Comparison of ENCODE assay signal across 11 mouse cellular contexts in genomic region chr15:94658392-94659111, GRCm38 (mm10). TPM values are rescaled to one million over a fixed set of nuclear protein-coding genes. Genes with fewer than 3 reads are reported as not detected.
A peak's percentile ranks its signal among the peaks of the same experiment; 100 is the strongest.
DNase-seq lines count a peak whose midpoint lies in the region; ATAC-seq and TF ChIP-seq lines count a peak whose summit lies in the region.
"Had no signal": no experiment of that assay in that cellular context is flagged by ENCODE, and none has a peak within 500 bp of the region (broad histone marks: within the 10 kb centered on the region; RNA-seq: fewer than 3 reads in every experiment).

No protein-coding gene starts in this region.

- WGBS in neural tube, embryonic 11.5 days, result 76% methylated on average over 13 of the region's 13 CpGs
- WGBS in forebrain, postnatal 0 days, result 65% methylated on average over 13 of the region's 13 CpGs
- 58% methylated on average over 13 of the region's 13 CpGs for WGBS in limb, embryonic 13.5 days
- 76% methylated on average over 13 of the region's 13 CpGs for WGBS in liver, postnatal 0 days (ENCODE audit: insufficient replicate concordance)

- no peaks in the 10 kb centered on the region for H3K27me3 ChIP-seq in neural tube, embryonic 11.5 days (ENCODE audit: control insufficient read depth, insufficient read depth, low read length)
- H3K27me3 ChIP-seq in forebrain, postnatal 0 days (ENCODE audit: insufficient read depth, low read length), result no peaks in the 10 kb centered on the region
- no peaks in the 10 kb centered on the region for H3K27me3 ChIP-seq in limb, embryonic 13.5 days
- H3K27me3 ChIP-seq in liver, postnatal 0 days (ENCODE audit: insufficient read depth, low read length), result no peaks in the 10 kb centered on the region

- no peak overlapping the region for H3K4me2 ChIP-seq in neural tube, embryonic 11.5 days (ENCODE audit: low read depth)
- H3K4me2 ChIP-seq in forebrain, postnatal 0 days (ENCODE audit: low read depth), result no peak overlapping the region
- no peak overlapping the region for H3K4me2 ChIP-seq in limb, embryonic 13.5 days (replicated peaks)
- no peak overlapping the region for H3K4me2 ChIP-seq in liver, postnatal 0 days (ENCODE audit: low read depth, low read length)

- ATAC-seq in neural tube, embryonic 11.5 days (ENCODE audit: insufficient read depth, low FRiP score, low TSS enrichment), result no peak
- peak; percentile 8; the same call in 1 of the 2 replicates for ATAC-seq in forebrain, postnatal 0 days
- ATAC-seq in limb, embryonic 13.5 days (ENCODE audit: low FRiP score, low read depth), result no peak
- ATAC-seq in liver, postnatal 0 days, result no peak
- ATAC-seq: lung, postnatal 0 days had no signal

- no peaks in the 10 kb centered on the region for H3K36me3 ChIP-seq in neural tube, embryonic 11.5 days (ENCODE audit: control insufficient read depth, insufficient read depth, low read length)
- H3K36me3 ChIP-seq in forebrain, postnatal 0 days (ENCODE audit: insufficient read depth), result no peaks in the 10 kb centered on the region
- H3K36me3 ChIP-seq in limb, embryonic 13.5 days, result no peaks in the 10 kb centered on the region
- H3K36me3 ChIP-seq in liver, postnatal 0 days (replicated peaks; ENCODE audit: insufficient read depth, low read length), result no peaks in the 10 kb centered on the region

- H3K27ac ChIP-seq in neural tube, embryonic 11.5 days (ENCODE audit: low read depth, low read length), result no peak overlapping the region
- no peak overlapping the region for H3K27ac ChIP-seq in forebrain, postnatal 0 days (ENCODE audit: low read depth, low read length)
- peak overlapping the region; percentile 67; the same call in 1 of the 2 replicates for H3K27ac ChIP-seq in limb, embryonic 13.5 days
- H3K27ac ChIP-seq in liver, postnatal 0 days (ENCODE audit: low read depth), result no peak overlapping the region

- H3K9ac ChIP-seq in neural tube, embryonic 11.5 days (ENCODE audit: low read length), result no peak overlapping the region
- H3K9ac ChIP-seq in forebrain, postnatal 0 days, result no peak overlapping the region
- no peak overlapping the region for H3K9ac ChIP-seq in limb, embryonic 13.5 days
- H3K9ac ChIP-seq in liver, postnatal 0 days (replicated peaks), result no peak overlapping the region

- DNase-seq in neural tube, embryonic 11.5 days (ENCODE audit: low spot score), result peak; percentile 18
- no peak for DNase-seq in neural tube, embryonic 10.5 days (ENCODE audit: extremely low spot score, low spot score)
- DNase-seq in forebrain, postnatal 0 days, result no peak
- DNase-seq in right cerebral cortex, postnatal 10 days (ENCODE audit: low spot score in 2 of 2), result no peak
- no peak for DNase-seq in liver, postnatal 0 days
- DNase-seq in cerebellum, adult 9-11 months, result no peak
- DNase-seq: liver; thymus, postnatal 14 days had no signal

- TF ChIP-seq CTCF in forebrain, postnatal 0 days (IDR thresholded peaks at IDR 0.05; ENCODE audit: low read depth), result no peak
- no peak for TF ChIP-seq CTCF in liver, postnatal 0 days (IDR thresholded peaks at IDR 0.05; ENCODE audit: low read depth)

- no peaks in the 10 kb centered on the region for H3K9me3 ChIP-seq in neural tube, embryonic 11.5 days (ENCODE audit: control insufficient read depth, low read length)
- H3K9me3 ChIP-seq in forebrain, postnatal 0 days (ENCODE audit: low read length), result no peaks in the 10 kb centered on the region
- H3K9me3 ChIP-seq in limb, embryonic 13.5 days, result no peaks in the 10 kb centered on the region
- no peaks in the 10 kb centered on the region for H3K9me3 ChIP-seq in liver, postnatal 0 days (ENCODE audit: low read length)

- H3K4me1 ChIP-seq in neural tube, embryonic 11.5 days (ENCODE audit: control insufficient read depth, insufficient read depth, low read length), result no peaks in the 10 kb centered on the region
- peaks cover 10% of the 10 kb centered on the region; the same call in 1 of the 2 replicates for H3K4me1 ChIP-seq in forebrain, postnatal 0 days (ENCODE audit: insufficient read depth)
- H3K4me1 ChIP-seq in limb, embryonic 13.5 days, result peaks cover 37% of the 10 kb centered on the region
- no peaks in the 10 kb centered on the region for H3K4me1 ChIP-seq in liver, postnatal 0 days (ENCODE audit: insufficient read depth)

- no peak for TF ChIP-seq EP300 in liver, postnatal 0 days (IDR thresholded peaks at IDR 0.05; ENCODE audit: low read depth)

- no peak overlapping the region for H3K4me3 ChIP-seq in neural tube, embryonic 11.5 days (ENCODE audit: low read depth, low read length)
- no peak overlapping the region for H3K4me3 ChIP-seq in forebrain, postnatal 0 days (ENCODE audit: low read depth, low read length)
- H3K4me3 ChIP-seq in limb, embryonic 13.5 days, result no peak overlapping the region
- H3K4me3 ChIP-seq in liver, postnatal 0 days (ENCODE audit: low read depth, low read length), result no peak overlapping the region

RNA-seq across cellular contexts. Expression of gene Tmem117, which starts 29.5 kb away (rescaled TPM):
- 3.1 and 3.8 TPM in 2 replicates for polyA plus RNA-seq in neural tube, embryonic 11.5 days (2014; fragmentation: Nextera tagmentation; extraction: Ambion mirVana)
- total RNA-seq in forebrain, postnatal 0 days (2014; rRNA removed), result 13.8 and 15.2 TPM in 2 replicates
- 7.6 and 11.6 TPM in 2 replicates for polyA plus RNA-seq in forebrain, postnatal 0 days (2015; fragmentation: Nextera tagmentation; extraction: Ambion mirVana)
- 4.3 and 5.5 TPM in 2 replicates for polyA plus RNA-seq in limb, embryonic 13.5 days (2015; fragmentation: Nextera tagmentation; extraction: Ambion mirVana)
- polyA plus RNA-seq in liver, postnatal 0 days (2015; fragmentation: Nextera tagmentation; extraction: Ambion mirVana), result 0.24 TPM in 1 of 2 replicates, not detected in the other
- total RNA-seq: monocyte, adult 5-6 weeks had no signal
